Mouse (Mus musculus): Measurements from ENCODE around the gene Fer1l5. TPM values are rescaled to one million over a fixed set of nuclear protein-coding genes. Genes with fewer than 3 reads are reported as not detected.
A peak's percentile ranks its signal among the peaks of the same experiment; 100 is the strongest.

Gene Fer1l5
- polyA plus RNA-seq, 1 experiment from 2014 or later = 1.8 TPM

DNA sequence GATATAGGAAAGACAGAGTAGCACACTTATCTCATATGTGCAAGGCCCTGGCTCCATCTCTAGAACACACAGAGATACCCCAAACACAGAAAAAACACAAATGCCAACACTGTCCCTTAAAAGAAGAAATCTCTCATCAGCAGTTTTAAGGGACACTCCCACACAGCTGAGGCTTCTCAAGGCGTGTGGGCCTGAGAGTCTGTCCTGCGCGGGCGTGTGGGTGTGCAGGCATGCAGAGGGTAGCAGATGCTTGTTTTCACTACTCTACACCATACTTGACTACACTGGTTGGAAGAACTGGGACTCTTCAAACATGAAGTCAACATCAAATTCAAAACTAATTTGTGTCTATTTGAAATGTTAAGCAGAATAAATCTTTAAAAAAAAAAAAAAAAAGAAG, 19.7 kb upstream of the Fer1l5 start:
- Histone ChIP-seq H3K9ac (no peak overlapping the region), H3K4me2 (replicated peaks) (no peak overlapping the region)

DNA sequence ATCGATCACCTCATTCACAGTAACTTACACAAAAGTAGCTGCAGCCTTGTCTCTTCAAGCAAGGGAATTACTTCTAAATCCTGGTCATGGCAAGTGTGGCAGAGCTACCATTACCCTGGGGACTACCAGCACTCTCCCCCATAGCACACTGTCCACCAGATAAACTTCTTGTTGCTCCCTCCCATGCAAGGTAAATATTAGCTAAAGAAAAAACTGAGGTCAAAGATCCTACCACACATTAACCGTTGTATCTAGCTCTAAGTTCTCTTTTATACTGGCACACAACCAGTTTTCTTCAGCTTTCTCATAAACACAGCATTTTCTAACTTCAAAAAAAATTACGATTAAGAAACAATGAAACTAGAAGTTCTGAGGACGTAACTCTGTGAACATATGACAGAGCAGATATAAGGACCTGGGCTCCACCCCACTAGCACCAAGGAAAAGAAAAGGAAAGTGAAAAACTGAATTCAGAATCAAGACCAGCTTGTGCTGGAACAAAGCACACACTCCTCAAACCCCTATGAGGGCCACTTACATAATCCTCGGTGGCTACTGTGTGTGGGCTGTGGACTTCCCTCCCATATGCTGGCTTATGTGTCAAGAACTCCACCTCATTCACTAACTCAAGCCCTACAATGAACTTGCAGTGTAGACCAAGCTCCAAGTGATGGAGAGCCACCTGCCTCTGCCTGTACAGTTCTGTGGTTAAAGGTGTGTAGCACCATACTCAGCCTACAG, 15.0 kb upstream of the Fer1l5 start:
- Histone ChIP-seq H3K4me3 (replicated peaks; ENCODE audit: low read length) (no peak overlapping the region), H3K4me2 (replicated peaks) (no peak overlapping the region), H3K27ac (no peak overlapping the region), H3K4me1 (replicated peaks; ENCODE audit: control insufficient read depth, insufficient read depth, low read length) (no peaks in the 10 kb centered on the region), H3K9me3 (ENCODE audit: control insufficient read depth, low read length) (no peaks in the 10 kb centered on the region), H3K27me3 (ENCODE audit: control insufficient read depth, insufficient read depth, low read length) (no peaks in the 10 kb centered on the region), H3K9ac (no peak overlapping the region), H3K36me3 (replicated peaks; ENCODE audit: control insufficient read depth, insufficient read depth) (peaks cover 90% of the 10 kb centered on the region)
- DNase-seq (ENCODE audit: low spot score) (no peak), ATAC-seq (ENCODE audit: low FRiP score) (no peak)
- WGBS = 96% methylated on average over 5 of the region's 5 CpGs

More for the DNA sequence above, 19.7 kb upstream of the Fer1l5 start:
- Histone ChIP-seq H3K36me3 (replicated peaks; ENCODE audit: control insufficient read depth, insufficient read depth) (peaks cover 97% of the 10 kb centered on the region), H3K27ac (no peak overlapping the region), H3K4me1 (replicated peaks; ENCODE audit: control insufficient read depth, insufficient read depth, low read length) (no peaks in the 10 kb centered on the region), H3K9me3 (ENCODE audit: control insufficient read depth, low read length) (no peaks in the 10 kb centered on the region), H3K4me3 (replicated peaks; ENCODE audit: low read length) (no peak overlapping the region), H3K27me3 (ENCODE audit: control insufficient read depth, insufficient read depth, low read length) (no peaks in the 10 kb centered on the region)
- DNase-seq (ENCODE audit: low spot score) (no peak), ATAC-seq (ENCODE audit: low FRiP score) (no peak)
- 95% methylated on average over 4 of the region's 4 CpGs for WGBS

DNA sequence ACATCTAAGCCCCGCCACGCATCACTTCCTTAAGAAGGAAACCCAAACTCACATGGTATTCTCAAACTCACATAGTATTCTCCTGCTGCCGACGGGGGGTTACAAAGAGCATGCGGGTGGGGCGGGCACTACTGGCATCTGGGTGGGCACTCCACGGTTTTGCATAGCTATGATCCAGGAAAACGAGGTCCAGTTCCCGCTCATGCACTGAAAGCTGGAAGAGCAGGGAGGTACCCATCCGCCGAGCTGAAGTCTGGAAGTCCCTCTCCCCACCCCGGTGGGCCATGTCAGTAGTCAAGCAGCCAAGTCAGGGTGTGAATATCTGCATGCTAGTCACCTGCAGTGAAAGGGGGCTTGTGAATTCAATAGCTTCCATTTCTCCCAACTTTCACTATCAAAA, 4.4 kb upstream of the Fer1l5 start:
- Histone ChIP-seq H3K36me3 (replicated peaks; ENCODE audit: control insufficient read depth, insufficient read depth) (peaks cover 31% of the 10 kb centered on the region), H3K4me3 (replicated peaks; ENCODE audit: low read length) (peak overlapping the region; percentile 86), H3K9ac (peak overlapping the region; percentile 88), H3K27me3 (ENCODE audit: control insufficient read depth, insufficient read depth, low read length) (no peaks in the 10 kb centered on the region), H3K27ac (no peak overlapping the region), H3K4me1 (replicated peaks; ENCODE audit: control insufficient read depth, insufficient read depth, low read length) (peaks cover 16% of the 10 kb centered on the region), H3K9me3 (ENCODE audit: control insufficient read depth, low read length) (no peaks in the 10 kb centered on the region), H3K4me2 (replicated peaks) (peak overlapping the region; percentile 73)
- no peak for DNase-seq (ENCODE audit: low spot score)
- WGBS = 60% methylated on average over 12 of the region's 12 CpGs
- ATAC-seq (ENCODE audit: low FRiP score) = no peak

DNA sequence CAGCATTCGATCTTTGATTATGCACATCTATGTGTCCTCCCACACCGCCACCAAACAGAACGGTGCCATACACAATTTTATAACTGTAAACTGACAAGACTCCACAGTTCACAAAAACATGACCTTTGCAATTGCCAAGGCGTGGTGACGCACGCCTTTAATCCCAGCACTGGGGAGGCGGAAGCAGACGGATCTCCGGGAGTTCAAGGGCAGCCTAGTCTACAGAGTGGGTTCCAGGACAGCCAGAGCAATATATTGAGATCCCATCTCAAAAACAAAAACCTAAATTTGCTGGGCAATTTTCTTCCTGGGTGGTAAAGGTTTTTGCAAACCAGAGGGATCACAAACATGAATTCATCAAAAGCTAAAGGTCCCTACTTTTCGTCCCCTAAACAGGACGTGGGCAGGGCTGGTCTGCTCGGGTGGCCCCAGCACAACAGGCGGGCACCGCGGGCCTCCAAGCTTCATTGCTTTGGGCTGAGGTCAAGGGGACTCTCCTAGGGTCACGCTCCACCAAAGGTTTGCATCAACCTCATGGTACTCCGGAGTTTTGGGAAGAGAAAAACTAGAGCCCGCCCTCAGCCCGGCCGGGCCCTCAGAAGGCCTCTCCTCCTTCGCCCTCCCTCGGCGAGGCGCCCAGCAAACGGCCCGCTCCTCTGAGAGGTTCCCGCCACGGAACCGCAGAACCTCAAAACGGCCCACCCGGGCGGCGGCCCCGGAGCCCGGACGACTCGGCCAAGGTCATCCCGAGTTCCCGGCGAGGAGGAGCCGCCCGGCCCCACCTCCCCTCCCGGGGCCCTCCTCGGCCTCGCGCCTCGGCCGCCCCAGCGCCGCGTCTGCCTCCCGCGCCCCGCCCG, 3.8 kb upstream of the Fer1l5 start:
- 6% methylated on average over 43 of the region's 55 CpGs for WGBS
- H3K36me3 ChIP-seq (replicated peaks; ENCODE audit: control insufficient read depth, insufficient read depth) = peaks cover 26% of the 10 kb centered on the region
- H3K9ac ChIP-seq = peak overlapping the region; percentile 88

DNA sequence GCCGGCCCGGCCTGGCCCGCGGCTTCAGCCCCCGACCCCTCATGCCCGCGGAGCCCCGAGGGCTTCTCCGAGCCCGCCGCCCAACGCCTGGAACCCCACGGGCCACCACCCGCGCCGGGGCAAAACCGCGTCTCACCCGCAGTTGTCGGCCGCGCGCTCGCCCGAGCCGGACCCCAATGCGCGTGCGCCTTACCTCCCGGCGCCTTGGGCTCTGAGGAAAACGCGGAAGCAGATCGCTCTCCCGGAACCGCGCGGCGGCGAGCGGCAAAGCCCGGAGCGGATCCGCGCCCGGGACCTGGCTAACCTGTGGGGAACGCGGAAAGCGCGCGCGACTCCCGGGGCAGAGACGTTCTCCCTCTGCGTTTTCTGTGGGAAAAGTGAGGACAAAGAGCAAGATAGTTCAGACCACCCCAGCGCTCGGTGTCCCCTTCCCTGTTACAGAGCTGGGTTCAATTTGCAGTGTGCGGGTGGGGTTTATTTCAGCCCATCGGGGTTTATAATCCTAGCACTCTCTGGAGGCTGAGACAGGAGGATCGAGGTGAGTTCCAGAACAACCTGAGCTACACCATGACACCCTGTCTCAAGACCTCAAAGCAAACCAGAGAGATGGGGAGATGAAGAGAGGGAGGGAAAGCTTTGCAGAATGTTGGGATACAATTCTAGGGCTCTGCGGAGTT, 3.0 kb upstream of the Fer1l5 start, which contains the start of gene Kansl3:
Gene Kansl3, minus strand, starts transcription at position 213 of the 677 bp plus-strand sequence.
- DNase-seq (ENCODE audit: low spot score) = peak; percentile 91
- Histone ChIP-seq H3K27ac (peak within 1 kb of the TSS; percentile 65), H3K4me3 (replicated peaks; ENCODE audit: low read length) (peak within 1 kb of the TSS; percentile 86), H3K4me2 (replicated peaks) (peak within 1 kb of the TSS; percentile 73), H3K9ac (peak within 1 kb of the TSS; percentile 88), H3K27me3 (ENCODE audit: control insufficient read depth, insufficient read depth, low read length) (no peaks in the 10 kb centered on the region), H3K4me1 (replicated peaks; ENCODE audit: control insufficient read depth, insufficient read depth, low read length) (peaks cover 16% of the 10 kb centered on the region), H3K9me3 (ENCODE audit: control insufficient read depth, low read length) (no peaks in the 10 kb centered on the region), H3K36me3 (replicated peaks; ENCODE audit: control insufficient read depth, insufficient read depth) (peaks cover 21% of the 10 kb centered on the region)
- WGBS = 5% methylated on average over 61 of the region's 61 CpGs
- ATAC-seq (ENCODE audit: low FRiP score) = peak; percentile 80

More for the DNA sequence above, 3.8 kb upstream of the Fer1l5 start:
- peak overlapping the region; percentile 73 for H3K4me2 ChIP-seq (replicated peaks)
- no peaks in the 10 kb centered on the region for H3K27me3 ChIP-seq (ENCODE audit: control insufficient read depth, insufficient read depth, low read length)
- peak overlapping the region; percentile 65 for H3K27ac ChIP-seq
- H3K4me1 ChIP-seq (replicated peaks; ENCODE audit: control insufficient read depth, insufficient read depth, low read length) = peaks cover 16% of the 10 kb centered on the region
- no peak for DNase-seq (ENCODE audit: low spot score)
- H3K4me3 ChIP-seq (replicated peaks; ENCODE audit: low read length) = peak overlapping the region; percentile 86
- ATAC-seq (ENCODE audit: low FRiP score) = peak; percentile 79
- H3K9me3 ChIP-seq (ENCODE audit: control insufficient read depth, low read length) = no peaks in the 10 kb centered on the region

DNA sequence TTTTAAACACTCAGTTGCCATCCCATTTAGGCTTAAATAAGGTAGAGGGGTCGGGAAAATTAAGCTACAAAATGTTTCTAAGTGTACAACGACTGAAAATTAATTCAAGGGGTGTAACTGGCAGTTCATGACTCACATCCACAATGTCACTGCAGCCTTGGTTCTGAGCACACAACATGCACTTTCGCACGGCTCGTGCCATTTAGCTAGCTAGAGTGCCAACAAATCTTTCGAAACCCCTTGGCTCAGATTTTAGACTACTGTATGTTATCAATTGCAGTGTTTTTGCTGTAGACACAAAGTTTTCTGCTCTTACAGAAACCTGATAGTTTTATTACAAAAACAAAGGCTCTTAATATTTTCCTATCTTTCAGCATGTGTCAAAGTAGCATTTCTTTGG, 1.2 kb upstream of the Fer1l5 start:
- H3K27me3 ChIP-seq (ENCODE audit: control insufficient read depth, insufficient read depth, low read length) = no peaks in the 10 kb centered on the region

DNA sequence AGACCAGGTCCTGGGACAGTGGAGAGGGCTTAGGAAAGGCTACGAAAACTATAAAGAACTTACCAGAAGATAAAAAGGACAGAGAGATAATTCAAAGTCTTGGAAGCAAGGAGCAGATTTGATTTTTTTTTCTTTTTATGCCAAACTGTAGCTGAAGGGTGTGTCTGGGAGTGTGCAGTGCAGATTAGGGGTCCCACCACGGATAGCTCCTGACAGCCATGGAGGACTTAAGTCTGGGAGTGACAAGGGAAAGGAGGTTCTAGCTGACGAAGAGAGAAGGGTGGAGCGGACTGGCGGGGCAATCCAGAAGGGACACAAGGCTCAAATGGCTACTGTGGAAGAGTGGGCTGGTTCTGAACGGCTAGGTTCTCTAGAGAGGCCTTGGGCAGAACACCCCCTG, 6.8 kb downstream of the Fer1l5 start:
- no peak overlapping the region for H3K4me2 ChIP-seq (replicated peaks)
- ATAC-seq (ENCODE audit: low FRiP score) (no peak), DNase-seq (ENCODE audit: low spot score) (no peak)
- H3K9ac ChIP-seq = no peak overlapping the region
- no peaks in the 10 kb centered on the region for H3K36me3 ChIP-seq (replicated peaks; ENCODE audit: control insufficient read depth, insufficient read depth)
- no peaks in the 10 kb centered on the region for H3K9me3 ChIP-seq (ENCODE audit: control insufficient read depth, low read length)
- H3K27ac ChIP-seq = no peak overlapping the region
- no peaks in the 10 kb centered on the region for H3K27me3 ChIP-seq (ENCODE audit: control insufficient read depth, insufficient read depth, low read length)
- H3K4me3 ChIP-seq (replicated peaks; ENCODE audit: low read length) = no peak overlapping the region
- H3K4me1 ChIP-seq (replicated peaks; ENCODE audit: control insufficient read depth, insufficient read depth, low read length) = no peaks in the 10 kb centered on the region
- WGBS = 78% methylated on average over 6 of the region's 6 CpGs

More for the DNA sequence above, 1.2 kb upstream of the Fer1l5 start:
- Histone ChIP-seq H3K4me1 (replicated peaks; ENCODE audit: control insufficient read depth, insufficient read depth, low read length) (peaks cover 16% of the 10 kb centered on the region), H3K27ac (no peak overlapping the region), H3K36me3 (replicated peaks; ENCODE audit: control insufficient read depth, insufficient read depth) (peaks cover 3% of the 10 kb centered on the region; the same call in 1 of the 2 replicates), H3K9ac (no peak overlapping the region), H3K4me2 (replicated peaks) (no peak overlapping the region), H3K9me3 (ENCODE audit: control insufficient read depth, low read length) (no peaks in the 10 kb centered on the region), H3K4me3 (replicated peaks; ENCODE audit: low read length) (no peak overlapping the region)
- 79% methylated on average over 6 of the region's 6 CpGs for WGBS
- no peak for ATAC-seq (ENCODE audit: low FRiP score)
- DNase-seq (ENCODE audit: low spot score) = no peak

DNA sequence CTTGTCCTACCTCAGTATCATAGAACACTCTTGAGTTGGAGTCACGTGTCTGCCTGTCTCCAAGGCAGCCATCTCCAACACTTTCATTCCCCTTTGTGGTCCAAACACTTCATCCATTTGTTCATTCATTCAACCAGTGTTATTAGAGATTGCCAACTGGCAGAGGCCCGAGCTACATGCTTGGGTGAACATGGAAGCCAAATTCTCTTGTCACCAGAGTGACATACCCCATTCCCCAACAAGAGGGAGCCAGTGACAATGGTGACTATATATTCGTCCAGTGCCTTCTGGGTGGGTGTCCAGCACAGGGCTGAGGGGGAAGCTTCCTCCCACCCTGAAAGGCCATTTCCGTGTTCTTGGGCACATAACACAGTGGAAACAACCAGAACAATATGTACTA, 7.5 kb downstream of the Fer1l5 start:
- no peak overlapping the region for H3K4me2 ChIP-seq (replicated peaks)
- no peak for ATAC-seq (ENCODE audit: low FRiP score)
- WGBS = 58% methylated on average over 4 of the region's 4 CpGs

DNA sequence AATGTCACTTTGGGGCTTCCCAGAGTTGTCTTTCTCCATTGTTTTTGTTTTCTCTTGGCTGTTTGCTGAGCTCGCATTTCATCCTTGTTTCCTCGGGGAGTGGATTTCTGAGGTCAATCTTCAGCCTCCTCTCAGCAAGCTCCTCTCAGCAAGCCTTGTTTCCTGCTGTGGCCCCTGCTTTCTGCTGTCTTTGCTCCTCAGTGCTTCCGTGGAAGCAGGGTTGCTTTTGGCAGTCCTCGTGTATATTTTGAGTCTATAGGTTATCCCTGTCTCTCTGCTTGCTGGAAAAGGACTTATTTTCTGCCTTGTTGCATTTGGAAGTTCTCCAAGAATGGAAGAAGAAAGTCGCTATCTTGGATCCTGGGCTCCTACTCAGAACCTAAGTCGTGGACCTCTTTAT, 24.9 kb downstream of the Fer1l5 start:
- H3K9me3 ChIP-seq (ENCODE audit: control insufficient read depth, low read length) = no peaks in the 10 kb centered on the region
- H3K27me3 ChIP-seq (ENCODE audit: control insufficient read depth, insufficient read depth, low read length) = no peaks in the 10 kb centered on the region
- 30% methylated on average over 6 of the region's 6 CpGs for WGBS
- no peak overlapping the region for H3K4me2 ChIP-seq (replicated peaks)
- DNase-seq (ENCODE audit: low spot score) (no peak), ATAC-seq (ENCODE audit: low FRiP score) (no peak)
- H3K36me3 ChIP-seq (replicated peaks; ENCODE audit: control insufficient read depth, insufficient read depth) = no peaks in the 10 kb centered on the region
- no peak overlapping the region for H3K4me3 ChIP-seq (replicated peaks; ENCODE audit: low read length)
- no peak overlapping the region for H3K9ac ChIP-seq
- no peak overlapping the region for H3K27ac ChIP-seq
- peaks cover 11% of the 10 kb centered on the region for H3K4me1 ChIP-seq (replicated peaks; ENCODE audit: control insufficient read depth, insufficient read depth, low read length)

More for the DNA sequence above, 7.5 kb downstream of the Fer1l5 start:
- Histone ChIP-seq H3K27me3 (ENCODE audit: control insufficient read depth, insufficient read depth, low read length) (no peaks in the 10 kb centered on the region), H3K4me1 (replicated peaks; ENCODE audit: control insufficient read depth, insufficient read depth, low read length) (no peaks in the 10 kb centered on the region), H3K9me3 (ENCODE audit: control insufficient read depth, low read length) (no peaks in the 10 kb centered on the region), H3K4me3 (replicated peaks; ENCODE audit: low read length) (no peak overlapping the region), H3K36me3 (replicated peaks; ENCODE audit: control insufficient read depth, insufficient read depth) (no peaks in the 10 kb centered on the region), H3K9ac (no peak overlapping the region), H3K27ac (no peak overlapping the region)
- no peak for DNase-seq (ENCODE audit: low spot score)
